Mouse (Mus musculus) cerebellum, adult 2 months (tissue): ENCODE measurements around the gene Spin1. TPM values are rescaled to one million over a fixed set of nuclear protein-coding genes. Genes with fewer than 3 reads are reported as not detected.
A peak's percentile ranks its signal among the peaks of the same experiment; 100 is the strongest.

ENCODE experiments used
- DNase-seq, 2 experiments: peaks; one replicate each; pipeline ENCODE4 v3.0.0; 2021
- H3K27ac ChIP-seq: fragments of 200-500 bp; 2 replicates; pipeline ENCODE4 v1.5.1; 2012; ENCODE audit warnings: low read length, control low read depth, inconsistent platforms; ENCODE audit not compliant: insufficient read depth
- H3K27me3 ChIP-seq: fragments of 200-500 bp; 2 replicates; pipeline ENCODE4 v1.6.1; 2012; ENCODE audit warnings: inconsistent platforms, mild to moderate bottlenecking, low read length, moderate library complexity; ENCODE audit not compliant: control insufficient read depth, insufficient read depth
- H3K4me1 ChIP-seq: fragments of 200-500 bp; 2 replicates; pipeline ENCODE4 v1.6.1; 2011; ENCODE audit warnings: low read length; ENCODE audit not compliant: control insufficient read depth, insufficient read depth
- H3K4me3 ChIP-seq: fragments of 200-500 bp; replicated peaks from 2 replicates; pipeline ENCODE3; 2011; ENCODE audit warnings: mild to moderate bottlenecking, low read depth, low read length, control low read depth; ENCODE audit not compliant: insufficient read depth
- CTCF ChIP-seq: fragments of 200-500 bp; IDR thresholded peaks from 2 replicates; pipeline ENCODE4 v1.5.1; 2011; ENCODE audit warnings: low read depth, mild to moderate bottlenecking, control low read depth, low read length, moderate library complexity, borderline replicate concordance; ENCODE audit not compliant: insufficient read depth
- POLR2A ChIP-seq: fragments of 200-500 bp; IDR thresholded peaks from 2 replicates; pipeline ENCODE4 v1.6.1; 2011; ENCODE audit warnings: low read length, control low read depth, borderline replicate concordance; ENCODE audit not compliant: insufficient read depth
- WGBS: fragments of 180-500 bp; shearing (Covaris S2); methylation state at CpG from one replicate; pipeline ENCODE4 v1.1.7; 2018; 5-methylcytosine and 5-hydroxymethylcytosine counted together
- polyA plus RNA-seq: library from polyadenylated mRNA; depleted of rRNA; stranded (reverse); fragments of >200 nt; gene quantifications from 2 replicates; pipeline ENCODE4 v1.2.3, GENCODE M21; 2012; rRNA removed

Spin1 gene
- 61.6 and 68.0 TPM in 2 replicates for polyA plus RNA-seq

DNA sequence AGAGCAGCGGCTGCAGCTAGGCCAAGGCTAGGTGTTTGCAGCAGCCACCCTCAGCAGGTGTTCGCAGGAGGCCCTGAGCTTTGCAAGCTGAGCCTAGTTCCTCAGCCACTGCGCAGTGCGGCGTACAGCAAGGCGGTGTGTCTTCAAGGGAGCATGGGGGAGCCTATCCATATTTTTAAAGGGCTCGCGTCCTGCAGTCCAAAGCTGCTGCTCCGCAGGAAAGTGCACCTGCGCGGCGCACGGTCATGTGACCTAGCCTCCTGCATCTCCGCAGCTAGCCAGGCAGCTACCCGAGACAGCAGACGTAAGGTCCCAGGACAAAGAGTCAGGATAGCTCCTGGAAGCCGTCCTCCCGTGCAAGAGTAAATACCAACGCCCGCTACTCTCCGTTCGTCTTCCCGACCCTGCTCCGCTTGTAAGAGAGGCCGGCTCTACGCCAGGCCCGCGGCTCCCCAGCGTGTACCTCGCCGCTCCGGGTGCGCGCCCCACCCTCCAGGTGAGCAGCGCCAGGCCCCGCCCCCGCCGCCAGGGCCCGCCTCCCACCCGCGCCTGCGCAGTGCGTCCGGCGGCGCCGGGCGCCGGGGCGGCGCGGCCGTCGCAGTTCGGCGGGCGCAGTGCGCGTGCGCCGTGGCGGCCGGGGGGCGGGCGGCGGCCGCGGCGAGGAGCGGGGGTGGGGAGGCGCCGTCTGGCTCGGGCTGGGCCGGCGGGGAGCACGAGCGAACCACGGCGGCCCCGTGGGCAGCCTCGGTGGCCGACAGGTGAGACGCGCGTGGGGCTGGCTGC lies at the start of gene Spin1:
Gene Spin1 (plus strand): TSS at position 648 of the 783 bp plus-strand sequence.
- TF ChIP-seq POLR2A = no peak; the same call in none of the 2 replicates
- 0 out of 2 replicates have a peak, but pooled peaks have one; percentile 6 for TF ChIP-seq CTCF
- Histone ChIP-seq H3K4me1 (no peaks in the 10 kb centered on the region; the same call in 1 of the 2 replicates), H3K27me3 (no peaks in the 10 kb centered on the region), H3K4me3 (peak within 1 kb of the TSS; percentile 90), H3K27ac (peak within 1 kb of the TSS; percentile 89)
- under 1% methylated on average over 85 of the region's 85 CpGs for WGBS
- peak; percentile 93 to 95 for DNase-seq

DNA sequence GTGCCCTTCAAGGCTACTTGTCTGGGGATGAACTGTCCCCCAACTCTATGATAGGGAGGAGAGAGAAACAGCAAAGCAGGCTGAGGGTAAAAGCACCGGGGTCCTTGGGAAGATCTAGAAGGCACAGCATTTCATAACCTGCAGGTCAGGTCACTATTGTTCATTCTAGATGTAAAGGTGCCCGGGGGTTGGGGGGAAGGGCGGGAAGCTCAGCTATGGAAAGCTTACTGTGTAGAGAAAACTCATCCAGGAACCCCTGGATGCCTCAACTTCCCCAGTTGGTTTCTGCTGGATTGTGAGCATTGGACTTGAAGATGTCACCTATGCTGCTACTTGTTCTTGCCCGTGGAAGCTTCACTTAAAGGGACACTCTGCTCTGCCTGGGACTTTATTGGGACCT lies 49.7 kb upstream of the Spin1 start:
- TF ChIP-seq POLR2A (no peak), CTCF (no peak)
- H3K4me3 ChIP-seq = no peak overlapping the region
- no peak for DNase-seq
- 82% methylated on average over 4 of the region's 4 CpGs for whole genome bisulfite sequencing
- H3K27me3 ChIP-seq = no peaks in the 10 kb centered on the region
- H3K27ac ChIP-seq = no peak overlapping the region
- no peaks in the 10 kb centered on the region for H3K4me1 ChIP-seq

DNA sequence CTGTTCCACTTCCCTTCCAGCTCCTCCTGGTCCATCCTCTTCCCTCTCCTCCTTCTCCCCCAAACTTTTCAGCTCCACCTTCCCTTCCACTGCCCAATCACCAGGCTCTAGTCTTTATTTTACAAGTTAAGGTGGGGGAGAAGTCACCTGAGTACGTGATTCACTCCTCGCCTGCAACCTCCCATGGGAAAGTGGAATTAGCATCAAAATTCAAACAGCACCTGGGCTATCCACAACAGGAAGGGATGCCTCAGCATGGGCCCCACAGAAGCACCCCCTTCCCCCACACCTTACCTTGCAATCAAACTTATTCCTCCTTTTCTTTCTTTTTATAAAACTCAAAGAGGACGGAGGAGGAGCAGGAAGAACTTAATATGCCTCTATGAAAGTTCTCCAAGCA lies 48.3 kb upstream of the Spin1 start:
- TF ChIP-seq POLR2A = no peak
- TF ChIP-seq CTCF = no peak
- H3K4me3 ChIP-seq = no peak overlapping the region
- no peaks in the 10 kb centered on the region for H3K4me1 ChIP-seq
- WGBS = 76% methylated on average over 3 of the region's 3 CpGs
- no peak overlapping the region for H3K27ac ChIP-seq
- no peaks in the 10 kb centered on the region for H3K27me3 ChIP-seq
- DNase-seq = no peak

DNA sequence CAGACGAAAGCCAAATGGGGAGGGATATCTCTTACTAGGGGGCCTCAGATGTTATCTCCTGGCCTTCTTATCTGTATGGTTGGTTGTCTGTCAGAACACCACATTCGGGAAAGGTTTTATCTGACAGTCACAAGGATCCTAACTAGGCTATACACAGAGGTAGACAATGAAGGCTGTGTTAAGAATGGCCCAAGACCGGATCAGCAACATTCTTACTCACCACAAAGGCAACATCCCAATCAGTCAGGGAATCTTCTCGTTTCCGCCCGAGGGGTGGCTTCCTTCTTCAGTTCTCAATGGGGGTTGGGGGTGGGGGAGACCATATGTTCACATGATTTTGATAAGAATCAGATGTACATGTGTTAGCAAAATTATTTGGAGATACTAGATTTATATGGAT lies 37.7 kb upstream of the Spin1 start:
- Histone ChIP-seq H3K27me3 (no peaks in the 10 kb centered on the region), H3K4me3 (no peak overlapping the region), H3K27ac (no peak overlapping the region), H3K4me1 (no peaks in the 10 kb centered on the region)
- TF ChIP-seq CTCF (no peak), POLR2A (no peak)
- 84% methylated on average over 6 of the region's 6 CpGs for WGBS
- no peak for DNase-seq

DNA sequence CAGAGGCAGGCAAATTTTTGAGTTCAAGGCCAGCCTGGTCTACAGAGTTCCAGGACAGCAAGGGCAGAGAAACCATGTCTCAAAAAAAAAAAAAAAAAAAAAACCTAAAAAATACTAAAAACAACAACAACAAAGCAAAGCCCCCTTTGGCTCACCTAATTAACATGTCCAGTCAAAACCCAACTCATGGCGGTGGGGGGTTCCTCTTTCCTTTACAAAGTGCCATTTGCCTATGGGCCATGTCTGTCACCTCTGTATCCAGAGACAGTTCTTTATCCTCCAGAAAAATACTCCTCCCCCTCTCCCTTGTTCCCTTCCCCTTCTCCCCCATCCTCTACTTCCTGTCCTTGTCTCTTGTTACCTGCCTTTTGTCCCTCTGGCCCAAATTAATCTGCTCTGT lies 37.0 kb upstream of the Spin1 start:
- no peak overlapping the region for H3K4me3 ChIP-seq
- TF ChIP-seq POLR2A (no peak), CTCF (no peak)
- no peaks in the 10 kb centered on the region for H3K27me3 ChIP-seq
- H3K4me1 ChIP-seq = no peaks in the 10 kb centered on the region
- WGBS = 83% methylated on average over 1 of the region's 1 CpGs
- no peak for DNase-seq
- no peak overlapping the region for H3K27ac ChIP-seq

DNA sequence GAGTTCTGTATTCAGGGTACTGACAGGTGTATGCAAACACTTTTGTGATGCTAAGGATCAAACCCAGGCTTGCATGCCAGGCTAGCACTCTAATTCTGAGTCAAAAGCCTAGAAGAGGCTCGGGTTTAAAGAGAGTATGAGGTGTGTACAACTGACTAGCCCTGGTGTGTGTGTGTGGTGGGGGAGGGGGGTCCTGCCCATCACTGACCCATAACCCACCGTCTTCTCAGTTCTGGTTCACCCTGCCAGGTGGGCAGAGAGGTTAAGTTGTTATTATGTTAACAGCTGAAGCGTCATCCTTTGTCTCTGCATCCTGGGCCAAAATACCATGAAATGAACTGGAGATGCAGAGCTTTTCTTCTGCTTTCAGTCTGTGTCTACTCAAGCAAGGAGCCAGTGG lies 36.3 kb upstream of the Spin1 start:
- no peaks in the 10 kb centered on the region for H3K27me3 ChIP-seq
- DNase-seq = no peak
- H3K4me1 ChIP-seq = no peaks in the 10 kb centered on the region
- no peak overlapping the region for H3K27ac ChIP-seq
- no peak overlapping the region for H3K4me3 ChIP-seq
- 28% methylated on average over 3 of the region's 3 CpGs for WGBS
- TF ChIP-seq POLR2A (no peak), CTCF (no peak)

DNA sequence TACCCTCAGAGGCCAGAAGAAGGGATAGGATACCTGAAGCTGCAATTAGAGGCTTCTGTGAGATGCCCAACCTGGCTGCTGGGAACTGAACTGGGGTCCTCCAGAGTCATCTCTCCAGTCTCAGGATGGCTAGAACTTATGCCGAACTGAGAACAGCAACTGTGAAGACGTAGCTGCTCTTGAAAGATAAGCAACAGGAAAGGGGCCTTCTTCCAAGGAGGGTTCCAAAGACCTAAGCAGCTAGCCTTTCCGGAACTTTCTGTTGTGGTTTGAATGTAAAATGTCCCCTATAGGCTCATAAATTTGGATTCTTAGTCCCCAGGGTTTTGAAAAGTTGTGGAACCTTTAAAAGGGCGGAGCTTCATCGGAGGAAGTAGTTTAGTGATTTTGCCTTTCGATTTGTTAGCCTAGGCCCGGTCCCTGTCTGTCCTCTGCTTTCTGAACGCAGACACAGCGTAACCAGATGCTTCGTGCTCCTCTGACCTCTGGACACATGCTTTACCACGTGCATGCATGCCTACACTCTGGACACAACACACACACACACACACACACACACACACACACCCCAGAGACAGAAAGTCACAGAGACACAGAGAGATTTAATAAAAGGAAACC lies 29.5 kb upstream of the Spin1 start:
- no peak overlapping the region for H3K4me3 ChIP-seq
- 81% methylated on average over 11 of the region's 11 CpGs for WGBS
- no peak for TF ChIP-seq POLR2A
- TF ChIP-seq CTCF = no peak
- DNase-seq = no peak
- H3K27me3 ChIP-seq = no peaks in the 10 kb centered on the region
- no peak overlapping the region for H3K27ac ChIP-seq
- H3K4me1 ChIP-seq = no peaks in the 10 kb centered on the region

DNA sequence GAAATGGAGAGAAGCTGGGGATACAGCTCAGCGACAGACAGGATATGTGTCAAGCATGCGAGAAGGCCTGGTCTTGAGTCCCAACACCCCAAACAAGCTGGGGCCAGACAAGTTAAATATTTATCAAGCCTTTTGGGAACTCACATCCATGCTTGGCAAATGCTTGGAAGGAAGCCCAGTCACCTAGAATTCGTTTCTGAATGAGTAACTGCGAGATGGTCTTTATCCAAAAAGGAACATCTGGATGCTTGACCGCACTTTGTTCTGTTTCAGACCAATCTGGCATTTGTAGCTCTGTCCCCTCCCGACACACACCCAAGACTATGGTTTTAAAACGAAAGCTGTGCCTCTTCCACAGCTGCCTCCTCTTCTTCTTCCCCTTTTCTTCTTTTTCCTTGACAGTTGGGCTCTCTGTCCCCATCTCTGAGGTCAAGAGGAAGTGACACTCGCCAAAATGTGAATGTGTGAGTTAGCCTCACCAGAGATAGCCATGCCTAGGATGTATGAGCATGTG lies 28.9 kb upstream of the Spin1 start:
- DNase-seq = no peak
- Histone ChIP-seq H3K27ac (no peak overlapping the region), H3K27me3 (no peaks in the 10 kb centered on the region), H3K4me1 (no peaks in the 10 kb centered on the region), H3K4me3 (no peak overlapping the region)
- WGBS = 53% methylated on average over 8 of the region's 8 CpGs
- no peak for TF ChIP-seq CTCF
